Mouse (Mus musculus): ENCODE measurements around the gene Rps12-ps3.

DNA sequence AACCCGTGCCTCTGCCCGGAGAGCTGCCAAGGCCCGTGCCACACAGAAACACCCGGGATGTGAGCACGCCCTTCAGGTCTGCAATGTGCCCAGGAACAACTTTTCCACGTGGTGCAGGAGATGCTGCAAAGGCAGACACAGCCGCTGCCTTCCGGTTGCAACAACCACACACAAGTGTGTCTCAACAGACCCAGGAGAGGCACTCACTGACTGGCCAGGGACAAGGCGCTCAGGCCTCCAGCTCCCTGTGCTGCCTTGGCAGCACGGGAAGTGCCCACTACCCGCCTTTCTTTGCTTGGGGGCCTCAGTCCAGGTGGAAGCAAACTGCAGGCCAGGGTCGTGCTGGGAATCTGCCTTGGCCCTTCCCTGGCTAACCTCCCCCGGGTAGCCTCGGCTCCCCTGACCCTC lies 22.2 kb downstream of the Rps12-ps3 start:
- TF ChIP-seq CTCF (IDR thresholded peaks at IDR 0.05; ENCODE audit: extremely low read depth, insufficient read depth, low read length) (no peak), POLR2A (IDR thresholded peaks at IDR 0.05; ENCODE audit: extremely low read depth, insufficient read depth, low read length) (no peak)
